Mouse (Mus musculus): ENCODE results near the gene Heatr3.

DNA sequence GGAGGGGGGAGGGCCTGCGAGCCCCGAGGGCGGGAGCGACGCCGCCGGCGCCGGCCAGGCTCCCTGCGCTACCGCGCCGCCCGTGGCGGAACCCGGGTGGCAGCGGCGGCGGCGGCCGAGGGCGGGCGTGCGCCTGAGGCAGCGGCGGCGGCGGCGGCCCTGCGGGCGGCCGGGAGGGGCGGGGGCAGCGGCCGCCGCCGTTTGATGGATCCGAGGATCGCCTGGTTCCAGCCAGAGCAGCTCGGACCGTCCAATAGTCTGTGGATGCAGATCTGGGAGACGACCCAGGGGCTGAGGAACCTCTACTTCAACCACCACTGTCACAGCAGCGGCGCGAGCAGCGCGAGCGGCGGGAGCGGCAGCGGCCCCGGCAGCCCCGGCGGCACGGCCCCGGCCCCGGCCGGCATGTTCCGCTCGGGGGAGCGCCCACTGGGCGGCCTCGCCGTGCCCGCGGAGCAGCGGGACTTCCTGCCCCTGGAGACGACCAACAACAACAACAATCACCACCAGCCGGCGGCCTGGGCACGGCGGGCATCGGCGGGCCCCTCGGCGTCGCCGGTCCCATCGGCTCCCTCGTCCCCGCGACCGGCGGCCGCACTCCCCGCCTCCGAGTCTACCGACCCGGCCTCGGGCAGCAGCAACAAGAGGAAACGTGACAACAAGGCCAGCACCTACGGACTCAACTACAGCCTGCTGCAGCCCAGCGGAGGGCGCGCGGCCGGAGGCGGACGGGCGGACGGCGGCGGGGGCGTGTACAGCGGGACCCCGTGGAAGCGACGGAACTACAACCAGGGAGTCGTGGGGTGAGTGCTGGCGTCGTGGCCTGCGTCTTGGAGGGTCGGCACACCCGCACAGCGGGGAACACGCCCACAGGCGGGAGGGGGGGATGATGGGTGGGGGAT is 62.3 kb downstream of the Heatr3 start:
- TF ChIP-seq CTCF (IDR thresholded peaks at IDR 0.05; ENCODE audit: low read depth, low read length) (no peak), POLR2A (IDR thresholded peaks at IDR 0.05; ENCODE audit: borderline replicate concordance, low read depth, low read length) (no peak)

All from bone marrow macrophage, adult 2 months (primary cell).